Mouse (Mus musculus) mouse embryonic stem cell (cell line): Measurements from ENCODE around the gene Zbtb40.

Experiments used
- in situ Hi-C, 2 experiments: fragments of 300-500 bp; cut with MboI; formaldehyde crosslinking; loops; 1 replicate in 1 of 2; 3 replicates in 1 of 2; pipeline ENCODE4 v1.14.3; 2019 to 2020; ENCODE audit warnings: low sequenced_read_pairs in 2 of 2, low pct_unique_long_range_greater_than_20kb in 1 of 2, mixed read lengths in 1 of 2; ENCODE audit not compliant: unreplicated experiment in 1 of 2

The Zbtb40 gene

GRCm38 (mm10) chr4:136954562-136954961, 94.0 kb downstream of the Zbtb40 start:
- in situ Hi-C loops = no loop called here

GRCm38 (mm10) chr4:136949266-136949989, 99.2 kb downstream of the Zbtb40 start:
- in situ Hi-C loops = no loop called here

GRCm38 (mm10) chr4:136945397-136945796, 103.2 kb downstream of the Zbtb40 start:
- in situ Hi-C loops = no loop called here

- in situ Hi-C loops = no loop called here
Observed at GRCm38 (mm10) chr4:136944558-136945350, 103.8 kb downstream of the Zbtb40 start.

DNA sequence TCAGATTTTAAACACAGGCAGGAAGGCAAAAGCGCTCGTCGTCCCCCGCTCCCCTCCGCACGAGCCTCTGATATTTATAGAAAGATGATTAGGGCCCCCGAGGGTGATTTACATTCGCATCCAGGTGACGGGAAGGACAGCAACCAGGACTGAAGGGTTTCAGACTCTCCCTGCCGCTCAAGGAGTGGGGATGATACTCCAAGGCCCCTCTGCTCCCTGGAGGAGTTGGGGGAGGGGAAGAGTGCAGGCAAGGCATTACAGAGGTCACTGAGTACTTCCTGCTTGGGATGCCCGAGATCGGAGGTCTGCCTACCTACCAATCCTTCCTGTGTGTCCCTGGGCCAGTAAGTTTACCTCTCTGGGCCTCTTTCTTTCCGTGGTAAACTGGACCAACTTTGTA, 105.4 kb downstream of the Zbtb40 start:
- in situ Hi-C loops = no loop called here

DNA sequence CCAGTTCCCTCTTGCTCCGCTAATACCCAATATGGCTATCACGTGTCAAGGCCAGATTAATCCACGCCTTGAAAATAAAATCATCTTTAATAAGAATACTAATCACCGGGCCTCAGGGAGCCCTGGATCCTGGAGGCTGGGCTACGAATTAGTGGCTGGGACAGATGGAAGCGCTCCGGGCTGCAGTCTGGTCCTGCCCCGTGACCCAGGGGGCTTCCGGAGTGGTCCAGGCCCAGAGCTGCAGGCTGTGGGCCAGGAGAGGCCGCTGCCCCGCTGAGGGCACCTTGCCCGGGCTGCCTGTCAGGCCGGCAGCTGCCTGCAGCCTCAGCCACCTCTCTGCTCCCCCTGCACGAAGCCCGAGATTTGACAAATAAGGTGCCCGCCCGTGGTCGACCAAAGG, 105.8 kb downstream of the Zbtb40 start:
- in situ Hi-C loops = no loop called here

DNA sequence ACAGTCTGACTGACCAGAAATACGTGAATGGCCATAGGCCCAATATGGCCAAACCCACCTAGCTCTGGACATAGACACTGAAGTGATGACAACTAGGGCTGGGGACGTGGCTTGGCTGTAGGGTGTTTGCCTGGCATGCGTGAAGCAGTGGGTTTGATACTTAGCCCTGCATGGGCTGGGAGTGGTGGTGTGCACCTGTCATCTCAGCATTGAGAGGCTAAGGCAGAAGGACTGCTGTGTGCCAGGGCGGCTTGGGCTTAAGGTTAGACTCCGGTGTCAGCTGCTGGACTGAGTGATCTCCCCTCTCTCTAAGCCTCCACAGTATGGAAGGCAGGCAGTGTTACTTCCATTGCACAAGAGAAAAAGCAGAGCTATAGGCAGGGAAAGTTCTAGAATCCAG, 110.7 kb downstream of the Zbtb40 start:
- in situ Hi-C loops = no loop called here

GRCm38 (mm10) chr4:136937344-136937743, 111.3 kb downstream of the Zbtb40 start:
- in situ Hi-C loops = no loop called here

DNA sequence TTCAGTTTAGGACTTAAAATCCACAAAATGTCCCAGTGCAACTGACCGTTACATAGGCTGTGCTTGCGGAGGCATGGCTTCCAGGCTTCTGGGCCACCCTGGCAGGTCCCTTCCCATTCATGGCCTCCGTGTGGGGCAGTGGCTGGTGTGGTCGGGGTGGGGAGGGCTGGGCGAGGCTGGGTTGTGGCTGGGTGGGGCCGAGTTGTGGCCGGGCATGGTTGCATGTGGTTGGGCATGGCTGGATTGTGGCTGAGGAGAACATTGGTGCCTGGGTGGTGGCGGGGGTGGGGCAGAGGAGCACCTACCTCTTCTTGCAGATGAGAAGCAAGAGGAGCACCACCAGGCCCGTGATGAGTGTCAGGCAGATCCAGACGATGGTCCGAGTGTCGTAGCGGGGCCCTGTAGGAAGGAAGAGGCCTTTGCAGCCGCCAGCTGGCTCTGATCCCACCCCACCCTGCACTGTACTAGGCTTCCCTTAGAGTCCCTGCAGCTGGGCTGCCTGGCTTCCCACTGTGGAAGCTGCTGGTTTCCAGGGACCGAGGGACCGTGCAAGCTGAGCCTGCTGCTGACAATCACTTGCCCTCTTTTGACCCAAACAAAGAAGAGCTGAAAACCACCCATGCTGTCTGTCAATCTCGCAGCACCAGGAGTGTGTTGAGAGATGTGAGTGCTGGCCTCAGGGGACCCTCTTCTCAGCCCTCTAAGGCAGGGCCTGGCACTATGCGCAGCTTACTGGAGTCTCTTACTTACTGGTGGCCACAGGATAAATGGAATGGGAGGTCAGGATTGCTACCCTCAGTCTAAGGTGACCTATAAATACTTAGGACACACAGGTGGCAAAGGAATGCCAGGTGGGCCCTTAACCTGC, 113.6 kb downstream of the Zbtb40 start:
- in situ Hi-C loops = no loop called here

DNA sequence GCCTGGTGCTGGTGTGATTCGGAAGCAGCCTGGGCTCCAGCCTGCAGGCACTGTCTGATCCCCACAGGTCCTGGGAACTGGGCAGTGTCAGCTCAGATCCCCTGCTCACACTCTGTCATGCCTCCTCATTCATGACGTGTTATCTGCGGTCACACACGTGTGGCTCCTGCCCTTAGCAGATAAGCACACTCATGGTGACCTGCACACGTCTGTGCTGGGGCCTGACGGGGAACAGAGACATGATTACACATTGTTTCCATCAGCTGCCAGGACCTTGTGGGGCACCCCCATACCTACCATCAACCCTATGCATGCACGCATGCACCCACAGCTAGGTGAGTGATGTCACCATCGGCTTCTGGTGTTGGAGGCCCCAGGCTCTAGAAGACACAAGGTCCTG, 118.1 kb downstream of the Zbtb40 start:
- in situ Hi-C loops = no loop called here
